Mouse (Mus musculus) heart, adult 18-20 months (tissue): ENCODE results near the gene Rnase2b. TPM values are rescaled to one million over a fixed set of nuclear protein-coding genes. Genes with fewer than 3 reads are reported as not detected.
"Not testable (repeated sequence)": the region's sequence is repeated elsewhere in the genome, so short reads cannot be mapped to it uniquely, and the experiment has no call there.

Source experiments
- DNase-seq, 2 experiments: peaks; one replicate each; pipeline ENCODE4 v3.0.0; 2021 to 2022; ENCODE audit warnings: mixed read lengths in 1 of 2
- total RNA-seq, 2 experiments: library from RNA; stranded (reverse); gene quantifications; 2 replicates each; pipeline ENCODE4 v1.2.3; 2021

The Rnase2b gene
- total RNA-seq, 2 experiments from 2014 or later, result not detected

- no peak for DNase-seq
These were observed 9.7 kb upstream of the Rnase2b start for GRCm38 (mm10) chr14:51152249-51152870.

DNA sequence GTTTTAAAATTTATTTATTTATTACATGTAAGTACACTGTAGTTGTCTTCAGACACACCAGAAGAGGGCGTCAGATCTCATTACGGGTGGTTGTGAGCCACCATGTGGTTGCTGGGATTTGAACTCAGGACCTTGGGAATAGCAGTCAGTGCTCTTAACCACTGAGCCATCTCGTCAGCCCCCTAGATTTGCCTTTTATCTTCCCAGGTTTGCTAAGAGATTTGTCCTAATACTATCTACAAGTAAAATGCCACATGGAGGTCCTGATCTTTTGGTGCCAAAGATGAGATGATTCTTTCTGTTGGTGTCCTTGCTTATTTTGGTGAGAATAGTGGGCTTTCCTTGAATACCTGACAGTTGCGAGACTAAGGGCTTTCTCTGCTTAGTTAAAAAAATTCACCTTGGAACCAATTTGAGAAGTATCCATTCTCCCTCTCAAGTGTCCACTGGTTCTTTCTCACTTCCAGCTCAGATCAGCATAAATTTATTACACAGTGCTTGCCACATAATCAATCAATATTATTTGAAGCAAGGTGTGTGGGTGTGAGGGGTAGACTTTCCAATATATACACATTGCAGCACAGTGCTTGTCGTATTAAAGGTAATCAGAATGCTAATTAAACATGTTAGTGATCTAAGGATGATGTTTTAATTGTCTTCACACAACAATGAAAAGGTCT is 5.9 kb upstream of the Rnase2b start:
- DNase-seq, result no peak

GRCm38 (mm10) chr14:51156736-51157068 is 5.4 kb upstream of the Rnase2b start:
- no peak for DNase-seq

DNA sequence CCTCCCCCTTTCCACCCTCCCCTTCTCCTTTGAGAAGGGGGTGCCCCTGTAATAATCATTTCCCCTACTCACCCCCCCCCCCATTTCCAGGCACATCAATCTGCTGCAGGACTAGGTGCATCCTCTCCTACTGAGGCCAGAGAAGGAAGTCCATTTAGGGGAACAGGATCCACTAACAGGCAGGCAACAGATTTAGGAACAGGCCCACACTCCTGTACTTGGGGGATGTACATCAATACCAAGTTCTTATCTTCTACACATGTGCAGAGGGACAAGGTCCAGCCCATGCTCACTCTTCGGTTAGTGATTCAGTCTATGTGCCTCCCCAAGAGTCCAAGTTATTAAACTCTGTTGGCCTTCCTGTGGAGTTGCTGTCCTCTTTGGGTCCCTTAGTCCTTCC is 5.0 kb upstream of the Rnase2b start:
- no peak for DNase-seq

DNA sequence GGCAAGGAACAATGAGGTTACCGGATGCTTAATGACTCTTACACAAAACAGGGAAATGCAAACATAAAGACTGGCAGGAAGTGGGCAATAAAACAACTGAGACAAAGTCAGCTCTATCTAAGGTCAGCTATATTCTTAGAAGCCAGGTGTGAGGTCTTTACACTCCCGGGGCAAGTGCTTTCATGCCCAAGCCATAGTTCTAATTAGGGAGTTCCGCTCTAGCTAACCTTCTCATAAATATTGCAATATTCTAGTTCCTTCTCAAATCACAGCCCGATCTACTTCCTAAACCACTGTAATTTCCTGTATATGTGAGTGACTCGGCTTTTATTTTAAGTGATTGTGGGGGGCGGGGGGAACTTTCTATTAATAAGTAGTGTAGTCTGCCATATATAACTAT is 1.3 kb downstream of the Rnase2b start:
- not testable (repeated sequence) for DNase-seq

DNA sequence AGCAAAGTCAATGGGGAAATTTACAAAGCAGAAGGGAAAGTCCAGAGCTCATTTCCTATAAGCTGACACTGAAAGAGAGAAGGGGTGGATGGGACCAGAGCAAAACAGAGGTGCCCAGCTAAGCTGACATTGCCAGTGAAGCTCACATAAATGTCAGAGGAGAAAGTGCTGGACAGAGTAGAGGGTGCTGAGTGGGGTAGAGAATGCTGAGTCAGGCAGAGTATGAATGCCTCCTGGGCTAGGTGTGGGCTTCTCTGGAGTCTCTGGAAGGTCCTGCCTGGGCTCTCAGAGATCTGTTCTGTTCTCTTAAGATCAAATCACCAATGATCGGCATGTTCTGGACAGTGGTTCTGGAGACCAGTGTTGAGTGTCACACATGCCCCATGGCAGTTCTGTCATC is 3.4 kb downstream of the Rnase2b start:
- DNase-seq, result no peak

- DNase-seq, result no peak
These were observed 4.0 kb downstream of the Rnase2b start for GRCm38 (mm10) chr14:51166068-51166467.

DNA sequence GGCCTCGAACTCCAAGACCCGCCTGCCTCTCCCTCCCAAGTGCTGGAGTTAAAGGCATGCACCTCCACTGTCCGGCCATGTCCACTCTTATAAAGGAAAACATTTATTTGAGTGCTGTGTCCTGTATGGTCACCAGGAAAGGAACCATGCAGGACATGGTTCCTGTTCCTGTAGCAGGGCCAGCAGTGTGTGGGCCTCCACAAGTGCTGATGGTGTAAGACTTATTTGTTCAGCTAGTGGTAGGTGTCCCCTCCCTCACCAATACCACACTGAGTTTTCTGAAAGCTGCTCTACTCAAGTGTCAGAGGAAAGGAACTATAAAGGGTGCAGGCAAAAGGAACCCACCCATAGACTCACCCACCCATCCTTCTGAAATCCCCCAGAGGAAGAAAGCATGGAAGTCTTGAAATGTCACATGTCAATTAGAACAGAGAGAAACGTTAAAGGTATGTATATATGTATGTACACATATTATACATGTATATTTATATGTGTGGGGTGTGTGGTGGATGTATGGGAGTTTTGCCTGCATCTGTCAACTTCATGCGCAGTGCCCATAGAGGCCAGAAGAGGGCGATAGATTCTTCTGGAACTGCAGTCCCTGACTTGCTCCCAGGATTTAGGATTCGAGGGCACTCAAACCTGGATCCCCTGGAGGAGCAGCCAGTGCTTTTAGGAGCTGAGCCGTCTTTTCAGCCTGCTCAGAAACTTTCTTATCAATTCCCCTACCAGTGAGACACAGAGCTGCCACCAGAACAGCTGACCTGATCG is 10.2 kb downstream of the Rnase2b start:
- peak; percentile 11 to 62 for DNase-seq

- DNase-seq, result peak in 1 of 2 experiments; percentile 13
These were observed 10.9 kb downstream of the Rnase2b start for GRCm38 (mm10) chr14:51172947-51173346.

DNA sequence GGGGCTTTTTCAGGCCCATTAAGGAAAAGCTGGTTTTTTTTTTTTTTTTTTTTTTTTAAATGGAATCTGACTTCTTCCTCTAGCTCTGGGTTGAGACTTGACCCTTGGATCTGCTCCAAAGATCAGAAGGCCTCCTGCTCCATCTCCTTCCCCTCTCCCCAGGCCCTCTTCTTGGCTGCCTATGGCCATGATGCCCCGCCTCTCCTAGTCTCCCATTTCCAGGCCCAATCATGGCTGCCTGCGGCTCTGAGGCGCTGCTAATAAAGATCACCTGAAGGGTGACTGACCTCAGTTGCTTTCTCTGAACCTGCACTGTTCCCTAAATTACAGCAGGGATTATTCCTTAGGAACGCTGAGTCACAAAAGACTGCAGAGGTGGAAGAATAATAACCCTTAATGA is 11.8 kb downstream of the Rnase2b start:
- no peak for DNase-seq

DNA sequence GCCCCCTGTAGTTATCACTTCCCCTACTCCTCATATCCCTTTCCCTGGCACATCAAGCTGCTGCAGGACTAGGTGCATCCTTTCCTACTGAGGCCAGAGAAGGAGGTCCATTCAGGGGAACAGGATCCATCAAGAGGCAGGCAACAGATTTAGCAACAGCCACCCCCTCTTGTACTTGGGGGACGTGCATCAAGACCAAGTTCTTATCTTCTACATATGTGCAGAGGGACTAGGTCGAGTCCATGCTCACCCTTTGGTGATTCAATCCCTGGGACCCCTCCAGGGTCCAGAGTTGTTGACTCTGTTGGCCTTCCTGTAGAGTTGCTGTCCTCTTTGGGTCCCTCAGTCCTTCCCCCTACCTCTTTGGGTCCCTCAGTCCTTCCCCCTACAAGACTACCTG is 19.0 kb downstream of the Rnase2b start:
- DNase-seq, result not testable (repeated sequence)

- peak; percentile 57 to 85 for DNase-seq
These were observed 33.6 kb downstream of the Rnase2b start for GRCm38 (mm10) chr14:51195681-51196080.

- no peak for DNase-seq
These were observed 37.3 kb downstream of the Rnase2b start, which contains the start of gene Ang2 for GRCm38 (mm10) chr14:51199098-51200023. Gene Ang2 (minus strand): TSS chr14:51199148.

- peak in 1 of 2 experiments; percentile 46 for DNase-seq
These were observed 38.0 kb downstream of the Rnase2b start for GRCm38 (mm10) chr14:51200054-51200453.

DNA sequence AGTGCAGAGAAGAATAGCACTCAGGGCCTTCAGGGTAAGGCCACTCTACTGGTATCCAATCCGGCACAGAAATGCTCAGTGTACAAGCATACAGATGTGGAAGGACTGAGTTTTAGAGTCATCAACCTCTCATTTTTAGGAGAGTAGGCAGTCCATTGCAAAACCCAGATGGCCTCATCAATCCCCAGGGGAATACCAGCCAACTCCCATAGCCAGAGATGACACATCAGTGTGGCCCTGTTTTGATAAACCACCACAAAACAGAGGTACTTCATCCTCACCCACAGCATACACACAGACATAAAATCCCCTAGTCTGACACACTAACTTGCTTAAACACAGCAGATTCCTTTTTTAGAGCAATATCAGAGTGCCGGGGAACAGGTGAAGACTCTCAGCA is 38.4 kb downstream of the Rnase2b start:
- no peak for DNase-seq

GRCm38 (mm10) chr14:51203115-51203514 is 41.1 kb downstream of the Rnase2b start, which contains the start of gene Ear14:
Gene Ear14 (plus strand): TSS chr14:51203391.
- no peak for DNase-seq

Other genes with a start within 250 kb of the Rnase2b start
- gene Osgep, start 237.4 kb upstream of the Rnase2b start, total RNA-seq, result 10 to 100 TPM; 70.2 to 74.5 TPM
- gene Apex1, start 237.3 kb upstream of the Rnase2b start, total RNA-seq, result 10 to 100 TPM; 27.0 to 31.7 TPM
- gene Pip4p1, start 231.4 kb upstream of the Rnase2b start, total RNA-seq, result 10 to 100 TPM; 20.5 to 25.8 TPM
- 10 to 100 TPM; 11.4 to 14.8 TPM for gene Pnp, start 231.2 kb upstream of the Rnase2b start, total RNA-seq
- gene Gm49342, start 217.7 kb upstream of the Rnase2b start, total RNA-seq, result 10 to 100 TPM; 15.7 to 16.5 TPM
- 1 to 10 TPM in 1 of 2 experiments, under 1 TPM in 1; 0.89 to 1.0 TPM for gene Pnp2, start 206.3 kb upstream of the Rnase2b start, total RNA-seq
- under 1 TPM; 0.20 to 0.41 TPM for gene Rnase10, start 154.5 kb upstream of the Rnase2b start, total RNA-seq
- not detected for gene Rnase9, start 120.4 kb upstream of the Rnase2b start, total RNA-seq
- not detected for gene Rnase11, start 112.1 kb upstream of the Rnase2b start, total RNA-seq
- gene Rnase12, start 104.6 kb upstream of the Rnase2b start, total RNA-seq, result not detected
- gene Olfr750, start 87.8 kb upstream of the Rnase2b start, total RNA-seq, result not detected
- 10 to 100 TPM; 43.0 to 46.9 TPM for gene Rnase4, start 71.2 kb upstream of the Rnase2b start, total RNA-seq
- 1 to 10 TPM; 6.1 to 6.9 TPM for gene Ang, start 71.1 kb upstream of the Rnase2b start, total RNA-seq
- gene Eddm3b, start 47.8 kb upstream of the Rnase2b start, total RNA-seq, result not detected
- 1 to 10 TPM in 1 of 2 experiments, under 1 TPM in 1; 0.65 to 1.2 TPM for gene Rnase6, start 38.4 kb upstream of the Rnase2b start, total RNA-seq
- gene Rnase1, start 15.5 kb upstream of the Rnase2b start, total RNA-seq, result 1 to 10 TPM in 1 of 2 experiments, under 1 TPM in 1; 0.89 to 1.3 TPM
- gene Ang2, start 36.9 kb downstream of the Rnase2b start, total RNA-seq, result not detected
- not detected for gene Ear14, start 41.1 kb downstream of the Rnase2b start, total RNA-seq
- 1 to 10 TPM; 1.9 to 4.1 TPM for gene Rnase2a, start 93.9 kb downstream of the Rnase2b start, total RNA-seq
- not detected for gene Gm7247, start 199.5 kb downstream of the Rnase2b start, total RNA-seq
- gene Vmn2r88, start 248.6 kb downstream of the Rnase2b start, total RNA-seq, result not detected